Mouse (Mus musculus) MEL (cell line): Measurements from ENCODE around the gene Btbd18.

Experiments used
- CHD1 ChIP-seq: IDR thresholded peaks from 2 replicates; pipeline ENCODE4 v1.6.1; 2012; ENCODE audit warnings: low read depth, mild to moderate bottlenecking, inconsistent platforms, low read length, improper control_type of control experiment
- CHD2 ChIP-seq: IDR thresholded peaks from 2 replicates; pipeline ENCODE4 v1.6.1; 2011; ENCODE audit warnings: low read length, improper control_type of control experiment
- CTCF ChIP-seq, 3 experiments: IDR thresholded peaks in 2 of 3; conservative IDR thresholded peaks in 1 of 3; 2 replicates each; pipeline ENCODE4 v1.5.1; 2011 to 2012; ENCODE audit warnings: low read length in 3 of 3, low read depth in 2 of 3, mild to moderate bottlenecking in 2 of 3, improper control_type of control experiment in 1 of 3, inconsistent platforms in 1 of 3, mixed read lengths in 1 of 3, moderate library complexity in 1 of 3; ENCODE audit not compliant: control insufficient read depth in 1 of 3, insufficient read depth in 1 of 3, poor library complexity in 1 of 3, severe bottlenecking in 1 of 3
- KAT2A ChIP-seq: conservative IDR thresholded peaks from 2 replicates; pipeline ENCODE4 v1.6.1; 2012; ENCODE audit warnings: low read depth, low read length, improper control_type of control experiment, inconsistent platforms
- MEF2A ChIP-seq: IDR thresholded peaks from 2 replicates; pipeline ENCODE4 v1.6.1; 2014; ENCODE audit warnings: low read depth, mild to moderate bottlenecking, inconsistent platforms, low read length, improper control_type of control experiment; ENCODE audit not compliant: poor library complexity, insufficient replicate concordance, severe bottlenecking; ENCODE audit errors: extremely low read depth
- SMC3 ChIP-seq: IDR thresholded peaks from 2 replicates; pipeline ENCODE4 v1.6.1; 2011; ENCODE audit warnings: low read depth, low read length, improper control_type of control experiment

DNA sequence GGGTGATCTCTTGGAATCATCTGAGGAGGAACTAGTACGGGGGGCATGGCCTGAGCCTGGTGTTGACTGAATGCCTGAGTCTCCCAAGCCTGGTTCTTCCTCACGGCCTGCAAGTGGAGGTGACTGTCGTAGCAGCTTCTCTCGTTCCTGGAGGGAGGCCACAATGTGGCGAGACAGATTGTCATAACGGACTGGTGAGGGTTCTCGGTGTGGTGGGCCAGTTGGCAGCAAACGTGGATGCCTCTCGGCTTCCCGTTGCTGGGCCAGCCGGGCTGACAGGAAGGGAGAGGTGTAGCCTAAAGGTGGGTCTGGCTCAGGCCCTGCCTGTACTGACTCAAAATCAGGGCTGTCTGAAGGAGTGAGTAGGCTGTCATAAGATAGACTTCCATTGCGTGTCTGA is 31.2 kb downstream of the Btbd18 start:
- no peak for TF ChIP-seq CTCF (IDR thresholded peaks at IDR 0.05 in 2 of 3, conservative IDR thresholded peaks at IDR 0.05 in 1 of 3; ENCODE audit: control insufficient read depth in 1 of 3, insufficient read depth in 1 of 3, low read depth in 2 of 3, low read length in 3 of 3, poor library complexity in 1 of 3, severe bottlenecking in 1 of 3)
- TF ChIP-seq CHD1 = no peak
- no peak for TF ChIP-seq SMC3
- no peak for TF ChIP-seq KAT2A
- TF ChIP-seq CHD2 = no peak
- no peak for TF ChIP-seq MEF2A
